Mouse (Mus musculus): ENCODE measurements around the gene C8b. TPM values are rescaled to one million over a fixed set of nuclear protein-coding genes. Genes with fewer than 3 reads are reported as not detected.

C8b gene
- polyA plus RNA-seq, 1 experiment from 2014 or later: not detected

- Histone ChIP-seq H3K4me2 (no peak overlapping the region), H3K27ac (ENCODE audit: poor library complexity, severe bottlenecking) (no peak overlapping the region)
- 80% methylated on average over 8 of the region's 8 CpGs for WGBS
These were observed 3.5 kb downstream of the C8b start for GRCm38 (mm10) chr4:104769602-104770001.

GRCm38 (mm10) chr4:104770331-104770730, 4.2 kb downstream of the C8b start:
- WGBS: 65% methylated on average over 4 of the region's 4 CpGs
- ATAC-seq (ENCODE audit: insufficient number of reproducible peaks, low FRiP score): no peak
- Histone ChIP-seq H3K27me3 (replicated peaks) (peaks cover 15% of the 10 kb centered on the region; the same call in 1 of the 2 replicates), H3K9me3 (replicated peaks) (no peaks in the 10 kb centered on the region), H3K4me3 (no peak overlapping the region), H3K27ac (ENCODE audit: poor library complexity, severe bottlenecking) (no peak overlapping the region), H3K4me2 (no peak overlapping the region), H3K36me3 (no peaks in the 10 kb centered on the region), H3K4me1 (replicated peaks) (no peaks in the 10 kb centered on the region), H3K9ac (no peak overlapping the region)

More at GRCm38 (mm10) chr4:104769602-104770001, 3.5 kb downstream of the C8b start:
- H3K9me3 ChIP-seq (replicated peaks): no peaks in the 10 kb centered on the region
- no peaks in the 10 kb centered on the region for H3K36me3 ChIP-seq
- no peak for ATAC-seq (ENCODE audit: insufficient number of reproducible peaks, low FRiP score)
- no peak overlapping the region for H3K4me3 ChIP-seq
- H3K4me1 ChIP-seq (replicated peaks): no peaks in the 10 kb centered on the region
- peaks cover 15% of the 10 kb centered on the region; the same call in 1 of the 2 replicates for H3K27me3 ChIP-seq (replicated peaks)
- H3K9ac ChIP-seq: no peak overlapping the region

GRCm38 (mm10) chr4:104775601-104776000, 9.5 kb downstream of the C8b start:
- Histone ChIP-seq H3K27me3 (replicated peaks) (peaks cover 5% of the 10 kb centered on the region; the same call in 1 of the 2 replicates), H3K9me3 (replicated peaks) (no peaks in the 10 kb centered on the region), H3K27ac (ENCODE audit: poor library complexity, severe bottlenecking) (no peak overlapping the region), H3K4me1 (replicated peaks) (no peaks in the 10 kb centered on the region), H3K4me2 (no peak overlapping the region), H3K36me3 (no peaks in the 10 kb centered on the region), H3K9ac (no peak overlapping the region), H3K4me3 (no peak overlapping the region)
- WGBS: 64% methylated on average over 3 of the region's 3 CpGs
- no peak for ATAC-seq (ENCODE audit: insufficient number of reproducible peaks, low FRiP score)

DNA sequence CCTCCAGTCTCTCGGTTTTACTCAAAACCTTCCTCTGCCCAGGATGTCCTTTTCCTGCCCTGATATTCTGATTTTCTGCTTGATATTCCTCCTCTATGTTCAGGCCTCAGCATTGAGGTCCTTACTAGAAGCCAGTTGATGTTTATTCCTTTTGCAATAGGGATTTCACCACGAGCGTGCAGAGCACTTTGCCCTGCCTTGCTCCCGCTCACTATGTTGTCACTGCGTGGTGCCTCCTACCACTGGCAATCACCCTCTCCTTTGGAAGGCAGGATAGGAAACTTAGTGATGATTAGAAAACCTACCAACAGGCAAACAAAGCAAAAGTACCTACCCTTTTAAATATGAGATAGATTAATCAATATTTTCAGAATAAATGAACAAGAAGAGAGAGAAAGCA, 13.3 kb downstream of the C8b start:
- Histone ChIP-seq H3K27ac (ENCODE audit: poor library complexity, severe bottlenecking) (no peak overlapping the region), H3K4me2 (no peak overlapping the region), H3K4me3 (no peak overlapping the region), H3K9ac (no peak overlapping the region), H3K36me3 (no peaks in the 10 kb centered on the region), H3K9me3 (replicated peaks) (no peaks in the 10 kb centered on the region), H3K27me3 (replicated peaks) (peaks cover 5% of the 10 kb centered on the region; the same call in 1 of the 2 replicates), H3K4me1 (replicated peaks) (no peaks in the 10 kb centered on the region)
- WGBS: 79% methylated on average over 5 of the region's 5 CpGs
- no peak for ATAC-seq (ENCODE audit: insufficient number of reproducible peaks, low FRiP score)

GRCm38 (mm10) chr4:104781441-104781840, 15.3 kb downstream of the C8b start:
- Histone ChIP-seq H3K4me1 (replicated peaks) (no peaks in the 10 kb centered on the region), H3K9me3 (replicated peaks) (no peaks in the 10 kb centered on the region), H3K27ac (ENCODE audit: poor library complexity, severe bottlenecking) (no peak overlapping the region), H3K4me2 (no peak overlapping the region), H3K36me3 (no peaks in the 10 kb centered on the region), H3K4me3 (no peak overlapping the region), H3K27me3 (replicated peaks) (no peaks in the 10 kb centered on the region), H3K9ac (no peak overlapping the region)
- ATAC-seq (ENCODE audit: insufficient number of reproducible peaks, low FRiP score): no peak
- 81% methylated on average over 3 of the region's 3 CpGs for WGBS

DNA sequence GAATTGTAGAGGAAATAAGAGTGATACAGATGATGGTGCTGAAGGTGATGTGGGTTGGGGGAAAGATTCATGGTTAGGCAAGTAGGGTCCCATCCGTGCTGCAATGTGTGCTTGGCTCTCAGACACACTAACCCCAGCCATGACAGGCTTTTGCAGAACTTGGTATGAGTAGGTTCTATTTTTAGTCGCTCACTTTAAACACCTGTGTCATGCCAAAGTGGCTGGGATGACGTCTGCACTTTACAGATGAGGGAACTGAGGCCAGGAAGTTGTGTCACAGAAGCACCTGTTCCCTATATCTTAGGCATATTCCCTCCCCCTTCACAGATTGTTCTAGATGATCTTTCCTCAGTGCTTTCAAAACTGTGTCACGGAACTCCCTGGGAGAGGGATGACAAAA, 16.2 kb downstream of the C8b start:
- Histone ChIP-seq H3K36me3 (no peaks in the 10 kb centered on the region), H3K4me2 (no peak overlapping the region), H3K27me3 (replicated peaks) (no peaks in the 10 kb centered on the region), H3K4me3 (no peak overlapping the region), H3K27ac (ENCODE audit: poor library complexity, severe bottlenecking) (no peak overlapping the region), H3K9me3 (replicated peaks) (no peaks in the 10 kb centered on the region), H3K4me1 (replicated peaks) (no peaks in the 10 kb centered on the region), H3K9ac (no peak overlapping the region)
- WGBS: 73% methylated on average over 4 of the region's 4 CpGs
- no peak for ATAC-seq (ENCODE audit: insufficient number of reproducible peaks, low FRiP score)

DNA sequence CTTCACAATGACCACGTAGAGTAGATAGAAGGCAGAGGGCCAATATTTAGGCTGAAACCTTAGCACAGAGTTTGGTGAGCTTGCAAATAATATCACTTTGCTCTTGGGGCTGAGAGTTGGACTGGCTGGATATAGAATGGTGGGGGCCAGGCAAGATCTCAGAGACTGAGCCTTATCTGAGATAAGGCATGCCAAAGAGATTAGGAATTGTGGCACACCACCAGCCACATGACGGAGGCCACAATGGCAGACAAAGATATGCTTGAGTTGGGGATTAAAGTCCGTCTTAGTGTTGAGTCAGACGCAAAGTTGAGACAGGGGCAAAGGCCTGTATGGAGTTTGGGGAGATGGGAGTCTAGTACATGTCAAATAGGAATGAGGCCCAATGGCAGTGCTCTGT, 26.0 kb downstream of the C8b start:
- ATAC-seq (ENCODE audit: insufficient number of reproducible peaks, low FRiP score): no peak
- 50% methylated on average over 4 of the region's 4 CpGs for WGBS
- Histone ChIP-seq H3K4me3 (no peak overlapping the region), H3K4me1 (replicated peaks) (no peaks in the 10 kb centered on the region), H3K4me2 (no peak overlapping the region), H3K27ac (ENCODE audit: poor library complexity, severe bottlenecking) (no peak overlapping the region), H3K27me3 (replicated peaks) (no peaks in the 10 kb centered on the region), H3K9me3 (replicated peaks) (no peaks in the 10 kb centered on the region), H3K9ac (no peak overlapping the region), H3K36me3 (no peaks in the 10 kb centered on the region)

DNA sequence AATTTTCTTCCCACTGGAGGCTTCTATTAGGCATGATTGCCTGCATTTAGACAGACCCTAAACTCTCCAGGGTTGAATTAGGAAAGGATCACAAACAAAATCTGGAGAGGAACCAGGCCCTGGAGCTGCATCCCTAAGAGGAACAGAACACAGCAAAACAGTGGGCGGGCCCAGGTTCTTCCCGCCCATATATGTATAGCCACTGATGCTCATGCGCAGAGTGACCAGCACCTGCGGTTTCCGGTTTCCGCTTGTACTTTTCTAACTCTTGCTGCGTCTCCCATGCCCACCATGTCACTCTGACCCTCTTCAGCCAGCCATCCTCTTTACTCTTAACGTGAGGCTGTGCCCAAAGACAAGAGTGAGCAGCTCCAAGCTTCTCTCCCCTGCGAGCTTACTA, 32.8 kb downstream of the C8b start:
- H3K36me3 ChIP-seq: no peaks in the 10 kb centered on the region

GRCm38 (mm10) chr4:104801625-104802024, 35.5 kb downstream of the C8b start:
- H3K4me1 ChIP-seq (replicated peaks): no peaks in the 10 kb centered on the region
- ATAC-seq (ENCODE audit: insufficient number of reproducible peaks, low FRiP score): no peak
- no peak overlapping the region for H3K9ac ChIP-seq
- WGBS: 87% methylated on average over 3 of the region's 3 CpGs
- H3K36me3 ChIP-seq: no peaks in the 10 kb centered on the region
- no peak overlapping the region for H3K4me3 ChIP-seq
- H3K27me3 ChIP-seq (replicated peaks): no peaks in the 10 kb centered on the region
- H3K27ac ChIP-seq (ENCODE audit: poor library complexity, severe bottlenecking): no peak overlapping the region
- no peaks in the 10 kb centered on the region for H3K9me3 ChIP-seq (replicated peaks)
- no peak overlapping the region for H3K4me2 ChIP-seq

More for the DNA sequence above, 32.8 kb downstream of the C8b start:
- Histone ChIP-seq H3K9me3 (replicated peaks) (no peaks in the 10 kb centered on the region), H3K27me3 (replicated peaks) (no peaks in the 10 kb centered on the region), H3K27ac (ENCODE audit: poor library complexity, severe bottlenecking) (no peak overlapping the region), H3K9ac (no peak overlapping the region), H3K4me2 (no peak overlapping the region), H3K4me1 (replicated peaks) (no peaks in the 10 kb centered on the region), H3K4me3 (no peak overlapping the region)
- ATAC-seq (ENCODE audit: insufficient number of reproducible peaks, low FRiP score): no peak
- WGBS: 81% methylated on average over 9 of the region's 9 CpGs

DNA sequence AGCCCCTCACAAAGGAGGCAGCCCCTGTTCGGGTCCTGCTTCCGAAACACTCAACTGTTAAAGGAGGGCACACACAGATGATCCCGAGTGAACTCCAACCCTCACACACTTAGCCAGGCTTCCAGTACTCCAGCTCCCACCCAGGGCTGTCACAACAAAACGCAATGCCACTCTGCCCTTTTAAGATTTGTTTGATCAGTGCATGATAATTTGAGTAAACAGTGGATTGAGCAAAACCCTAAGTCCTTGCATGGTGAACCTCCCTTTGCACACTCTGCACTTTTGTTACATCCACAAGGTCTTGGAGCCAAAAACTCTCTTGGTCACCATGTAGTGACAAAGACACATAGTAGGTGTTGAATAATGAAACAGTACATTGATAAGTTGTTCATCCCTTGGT, 38.0 kb downstream of the C8b start:
- H3K9me3 ChIP-seq (replicated peaks): no peaks in the 10 kb centered on the region
- no peaks in the 10 kb centered on the region for H3K36me3 ChIP-seq
- no peak overlapping the region for H3K4me2 ChIP-seq
- 78% methylated on average over 4 of the region's 4 CpGs for WGBS
- no peak overlapping the region for H3K9ac ChIP-seq
- ATAC-seq (ENCODE audit: insufficient number of reproducible peaks, low FRiP score): no peak
- H3K27me3 ChIP-seq (replicated peaks): no peaks in the 10 kb centered on the region
- H3K4me1 ChIP-seq (replicated peaks): no peaks in the 10 kb centered on the region
- H3K27ac ChIP-seq (ENCODE audit: poor library complexity, severe bottlenecking): no peak overlapping the region
- no peak overlapping the region for H3K4me3 ChIP-seq

- Histone ChIP-seq H3K9ac (no peak overlapping the region), H3K27ac (ENCODE audit: poor library complexity, severe bottlenecking) (no peak overlapping the region), H3K4me3 (no peak overlapping the region), H3K9me3 (replicated peaks) (no peaks in the 10 kb centered on the region), H3K27me3 (replicated peaks) (0 out of 2 replicates have a peak, but pooled peaks cover 3% of the 10 kb centered on the region), H3K4me2 (no peak overlapping the region), H3K36me3 (no peaks in the 10 kb centered on the region), H3K4me1 (replicated peaks) (no peaks in the 10 kb centered on the region)
- ATAC-seq (ENCODE audit: insufficient number of reproducible peaks, low FRiP score): no peak
- 81% methylated on average over 19 of the region's 19 CpGs for WGBS
These were observed 39.5 kb downstream of the C8b start for GRCm38 (mm10) chr4:104805414-104806257.
